Mouse (Mus musculus): ENCODE measurements around the gene Ankrd63. TPM values are rescaled to one million over a fixed set of nuclear protein-coding genes. Genes with fewer than 3 reads are reported as not detected.

Gene Ankrd63
- polyA plus RNA-seq, 1 experiment from 2014 or later = not detected

DNA sequence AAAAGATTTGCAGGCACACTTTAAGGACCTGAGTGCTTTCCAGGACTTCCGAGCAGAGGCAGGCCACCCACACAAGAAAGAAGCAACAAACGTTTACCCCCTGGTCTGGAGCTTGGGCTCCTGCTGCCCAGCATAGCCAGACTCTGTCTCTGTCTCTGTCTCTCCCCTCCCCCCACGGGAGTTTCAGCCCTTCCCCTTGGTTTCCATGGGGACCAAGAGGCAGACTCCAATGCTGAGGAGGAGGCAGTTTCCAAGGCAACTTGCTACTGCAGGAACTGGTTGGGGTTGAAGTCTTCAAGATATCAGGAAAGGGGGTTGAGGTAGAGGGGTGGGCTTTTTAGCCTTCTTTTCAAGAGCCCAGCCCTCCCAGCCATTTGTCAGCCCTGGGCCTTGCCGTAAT, 10.5 kb upstream of the Ankrd63 start:
- Histone ChIP-seq H3K9me3 (no peaks in the 10 kb centered on the region), H3K27me3 (ENCODE audit: poor library complexity, severe bottlenecking) (peaks cover 90% of the 10 kb centered on the region), H3K36me3 (replicated peaks) (no peaks in the 10 kb centered on the region), H3K27ac (peak overlapping the region; percentile 16; the same call in 1 of the 2 replicates), H3K4me3 (no peak overlapping the region), H3K4me1 (peaks cover 43% of the 10 kb centered on the region)
- DNase-seq (ENCODE audit: extremely low spot score, low spot score) = no peak
- 54% methylated on average over 4 of the region's 4 CpGs for WGBS

DNA sequence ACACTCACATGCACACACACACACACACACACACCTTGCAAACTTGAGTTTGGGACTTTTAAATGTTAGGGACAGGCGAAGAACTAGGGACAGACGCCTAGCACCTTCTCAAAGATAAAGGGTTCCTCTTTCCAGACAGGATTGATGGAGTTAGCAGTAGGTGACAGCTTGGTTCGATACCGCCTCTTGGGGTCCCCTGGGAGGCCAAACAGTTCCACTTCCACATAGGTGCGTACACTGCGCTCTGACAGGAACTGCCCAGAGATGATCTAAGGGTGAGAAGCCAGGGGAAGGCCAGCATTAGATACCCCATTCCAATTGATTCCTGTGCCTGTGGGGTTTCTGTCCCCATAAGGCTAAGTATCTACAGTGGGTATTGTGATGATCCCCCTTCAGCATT, 9.9 kb upstream of the Ankrd63 start:
- Histone ChIP-seq H3K27me3 (ENCODE audit: poor library complexity, severe bottlenecking) (peaks cover 93% of the 10 kb centered on the region), H3K4me1 (peaks cover 44% of the 10 kb centered on the region), H3K36me3 (replicated peaks) (no peaks in the 10 kb centered on the region), H3K4me3 (no peak overlapping the region), H3K9me3 (no peaks in the 10 kb centered on the region), H3K27ac (no peak overlapping the region)
- DNase-seq (ENCODE audit: extremely low spot score, low spot score) = no peak
- 92% methylated on average over 6 of the region's 6 CpGs for WGBS

- 1% methylated on average over 36 of the region's 36 CpGs for WGBS
- DNase-seq (ENCODE audit: extremely low spot score, low spot score) = peak; percentile 61
- Histone ChIP-seq H3K36me3 (replicated peaks) (no peaks in the 10 kb centered on the region), H3K4me1 (peaks cover 56% of the 10 kb centered on the region), H3K27me3 (ENCODE audit: poor library complexity, severe bottlenecking) (peaks cover 95% of the 10 kb centered on the region), H3K4me3 (peak overlapping the region; percentile 53), H3K9me3 (no peaks in the 10 kb centered on the region), H3K27ac (peak overlapping the region; percentile 74)
Observed at GRCm38 (mm10) chr2:118711038-118711494, 7.3 kb upstream of the Ankrd63 start.

- no peak for DNase-seq (ENCODE audit: extremely low spot score, low spot score)
- H3K27me3 ChIP-seq (ENCODE audit: poor library complexity, severe bottlenecking) = peaks cover 98% of the 10 kb centered on the region
- H3K27ac ChIP-seq = no peak overlapping the region
- H3K4me1 ChIP-seq = peaks cover 56% of the 10 kb centered on the region
- 36% methylated on average over 4 of the region's 4 CpGs for WGBS
- no peaks in the 10 kb centered on the region for H3K36me3 ChIP-seq (replicated peaks)
- H3K9me3 ChIP-seq = no peaks in the 10 kb centered on the region
- no peak overlapping the region for H3K4me3 ChIP-seq
Observed at GRCm38 (mm10) chr2:118709655-118710221, 6.0 kb upstream of the Ankrd63 start.

DNA sequence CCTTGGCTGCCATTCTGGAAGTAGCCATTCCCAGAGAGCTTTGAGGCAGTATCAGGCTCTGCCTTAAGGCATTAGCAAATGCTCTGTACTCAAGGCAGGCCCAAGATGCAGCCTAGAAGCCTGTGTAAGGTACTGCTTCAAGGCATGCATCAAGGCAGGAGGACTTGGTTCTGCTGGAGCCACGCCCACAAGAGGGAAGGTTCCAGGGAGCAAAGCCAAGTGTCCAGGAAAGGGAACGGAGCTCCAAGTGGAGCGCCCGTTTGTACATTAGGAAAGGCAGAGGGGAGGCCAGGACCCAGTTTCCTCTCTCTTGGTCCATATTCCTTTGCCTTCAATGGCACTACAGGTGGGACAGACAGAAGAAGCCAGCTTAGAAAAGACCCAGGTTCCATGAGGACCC, 4.7 kb upstream of the Ankrd63 start:
- 67% methylated on average over 4 of the region's 4 CpGs for WGBS
- DNase-seq (ENCODE audit: extremely low spot score, low spot score) = no peak
- H3K4me1 ChIP-seq = peaks cover 55% of the 10 kb centered on the region
- no peak overlapping the region for H3K27ac ChIP-seq
- no peaks in the 10 kb centered on the region for H3K9me3 ChIP-seq
- H3K4me3 ChIP-seq = no peak overlapping the region
- no peaks in the 10 kb centered on the region for H3K36me3 ChIP-seq (replicated peaks)
- peaks cover 100% of the 10 kb centered on the region for H3K27me3 ChIP-seq (ENCODE audit: poor library complexity, severe bottlenecking)

DNA sequence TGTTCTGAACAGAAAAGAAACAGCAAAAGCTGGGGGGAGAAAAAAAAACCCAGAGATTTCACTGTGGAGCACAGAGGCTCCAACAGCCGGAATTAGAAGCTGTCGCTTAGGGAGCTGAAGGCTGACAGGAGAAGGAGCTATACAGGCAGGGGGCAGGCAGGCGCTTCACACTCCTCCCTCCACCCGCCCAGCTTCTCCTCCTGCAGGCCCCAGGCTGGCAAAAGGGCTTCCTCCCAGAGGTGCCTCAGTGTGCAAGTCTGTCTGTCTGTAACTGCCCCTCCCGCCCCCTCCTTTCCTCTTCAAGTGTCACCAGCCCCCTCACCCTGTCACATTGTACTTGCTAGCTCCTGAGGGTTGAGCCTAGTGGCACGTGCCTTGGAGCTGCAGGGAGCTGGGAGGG, 2.7 kb upstream of the Ankrd63 start:
- H3K4me1 ChIP-seq = peaks cover 70% of the 10 kb centered on the region
- DNase-seq (ENCODE audit: extremely low spot score, low spot score) = no peak
- 5% methylated on average over 6 of the region's 6 CpGs for WGBS
- H3K9me3 ChIP-seq = no peaks in the 10 kb centered on the region
- no peak overlapping the region for H3K4me3 ChIP-seq
- H3K36me3 ChIP-seq (replicated peaks) = no peaks in the 10 kb centered on the region
- no peak overlapping the region for H3K27ac ChIP-seq
- peaks cover 100% of the 10 kb centered on the region for H3K27me3 ChIP-seq (ENCODE audit: poor library complexity, severe bottlenecking)

GRCm38 (mm10) chr2:118702883-118703761, 641 bp downstream of the Ankrd63 start:
- H3K4me3 ChIP-seq = peak overlapping the region; percentile 53
- under 1% methylated on average over 93 of the region's 93 CpGs for WGBS
- peaks cover 99% of the 10 kb centered on the region for H3K27me3 ChIP-seq (ENCODE audit: poor library complexity, severe bottlenecking)
- peak; percentile 58 for DNase-seq (ENCODE audit: extremely low spot score, low spot score)
- no peaks in the 10 kb centered on the region for H3K9me3 ChIP-seq
- no peaks in the 10 kb centered on the region for H3K36me3 ChIP-seq (replicated peaks)
- peaks cover 65% of the 10 kb centered on the region for H3K4me1 ChIP-seq
- no peak overlapping the region for H3K27ac ChIP-seq

DNA sequence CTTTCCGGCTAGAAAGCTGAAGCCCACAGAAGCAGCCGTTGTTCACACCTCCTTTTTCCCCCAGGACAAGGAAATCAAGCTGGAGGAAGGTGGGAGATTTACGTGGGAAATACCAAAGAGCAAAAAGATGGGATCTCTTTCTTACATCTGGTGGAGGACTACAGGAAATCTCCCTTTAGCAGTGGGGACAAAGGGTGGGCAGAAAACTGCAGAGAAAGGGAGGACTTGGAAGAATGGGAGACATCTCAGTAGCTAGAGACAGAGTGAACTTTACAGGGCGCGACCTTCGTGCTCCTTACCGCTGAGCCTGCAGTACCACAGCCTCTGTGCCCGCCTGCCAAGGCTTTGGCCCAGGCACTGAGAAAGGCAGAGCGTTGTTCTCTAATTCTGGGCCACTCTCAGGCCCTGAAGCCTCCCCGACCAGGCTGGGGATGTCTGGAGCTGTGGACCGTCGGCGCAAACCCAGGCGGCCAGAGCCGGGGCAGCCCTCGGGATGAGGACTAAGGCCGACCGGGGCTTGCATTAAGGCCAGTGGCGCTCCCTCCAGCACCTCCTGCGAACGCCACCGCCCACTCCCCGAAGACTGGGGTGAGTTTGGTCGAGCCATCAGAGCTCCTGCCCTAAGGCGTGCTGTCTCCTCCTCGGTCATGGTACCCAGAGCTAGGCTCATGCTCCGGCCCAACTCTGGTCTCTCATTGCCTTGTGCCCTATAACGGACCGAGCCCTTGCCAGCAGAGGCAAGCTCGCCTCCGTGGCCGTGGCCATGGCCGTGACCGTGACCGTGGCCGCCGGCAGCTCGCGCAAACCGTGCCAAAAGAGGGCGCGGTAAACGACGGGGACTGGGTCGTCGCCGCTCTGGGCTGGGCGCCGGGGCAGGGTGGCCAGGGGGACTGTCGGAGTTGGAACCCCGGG, 1.5 kb downstream of the Ankrd63 start:
- Histone ChIP-seq H3K27me3 (ENCODE audit: poor library complexity, severe bottlenecking) (peaks cover 99% of the 10 kb centered on the region), H3K4me1 (peaks cover 64% of the 10 kb centered on the region), H3K36me3 (replicated peaks) (no peaks in the 10 kb centered on the region), H3K27ac (no peak overlapping the region), H3K9me3 (no peaks in the 10 kb centered on the region), H3K4me3 (peak overlapping the region; percentile 53)
- DNase-seq (ENCODE audit: extremely low spot score, low spot score) = no peak
- WGBS = 3% methylated on average over 51 of the region's 51 CpGs

DNA sequence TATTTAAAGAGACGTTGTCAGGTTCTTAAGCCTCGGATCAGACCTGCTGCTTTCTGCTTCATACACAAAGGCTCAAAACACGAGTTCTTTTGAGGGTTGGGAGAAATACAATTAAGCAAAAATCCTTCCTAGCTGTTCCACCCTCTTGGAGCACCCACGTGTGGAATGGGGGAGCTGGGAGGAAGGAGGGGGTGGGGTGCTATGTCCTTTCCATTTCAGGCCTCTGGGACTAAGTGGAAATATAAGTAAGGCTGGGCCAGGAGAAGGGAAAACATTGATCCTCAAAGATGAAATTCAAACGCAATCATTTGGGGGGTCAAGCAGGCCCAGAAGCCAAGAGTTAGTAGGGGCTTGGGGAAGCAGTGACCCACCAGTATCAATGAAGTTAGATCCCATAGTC, 2.6 kb downstream of the Ankrd63 start:
- Histone ChIP-seq H3K27ac (no peak overlapping the region), H3K36me3 (replicated peaks) (no peaks in the 10 kb centered on the region), H3K9me3 (no peaks in the 10 kb centered on the region), H3K27me3 (ENCODE audit: poor library complexity, severe bottlenecking) (peaks cover 99% of the 10 kb centered on the region), H3K4me3 (peak overlapping the region; percentile 39; the same call in 1 of the 2 replicates), H3K4me1 (peaks cover 54% of the 10 kb centered on the region)
- no peak for DNase-seq (ENCODE audit: extremely low spot score, low spot score)
- 3% methylated on average over 5 of the region's 5 CpGs for WGBS

- H3K9me3 ChIP-seq = no peaks in the 10 kb centered on the region
- DNase-seq (ENCODE audit: extremely low spot score, low spot score) = peak; percentile 83
- WGBS = 2% methylated on average over 32 of the region's 32 CpGs
- no peak overlapping the region for H3K27ac ChIP-seq
- peaks cover 51% of the 10 kb centered on the region for H3K4me1 ChIP-seq
- peaks cover 98% of the 10 kb centered on the region for H3K27me3 ChIP-seq (ENCODE audit: poor library complexity, severe bottlenecking)
- H3K36me3 ChIP-seq (replicated peaks) = no peaks in the 10 kb centered on the region
- peak overlapping the region; percentile 39 for H3K4me3 ChIP-seq
Observed at GRCm38 (mm10) chr2:118700179-118701062, 3.3 kb downstream of the Ankrd63 start.

GRCm38 (mm10) chr2:118697955-118698354, 5.8 kb downstream of the Ankrd63 start:
- H3K4me1 ChIP-seq = peaks cover 34% of the 10 kb centered on the region
- no peaks in the 10 kb centered on the region for H3K36me3 ChIP-seq (replicated peaks)
- H3K27ac ChIP-seq = no peak overlapping the region
- H3K27me3 ChIP-seq (ENCODE audit: poor library complexity, severe bottlenecking) = peaks cover 98% of the 10 kb centered on the region
- 40% methylated on average over 7 of the region's 7 CpGs for WGBS
- no peak overlapping the region for H3K4me3 ChIP-seq
- H3K9me3 ChIP-seq = no peaks in the 10 kb centered on the region
- DNase-seq (ENCODE audit: extremely low spot score, low spot score) = no peak
